Mouse (Mus musculus): Measurements from ENCODE around the gene Habp2. TPM values are rescaled to one million over a fixed set of nuclear protein-coding genes. Genes with fewer than 3 reads are reported as not detected.

Habp2 gene
- polyA plus RNA-seq, 2 experiments from 2014 or later, result 0.36 TPM; not detected in 1

- no peak for ATAC-seq
Measured at GRCm38 (mm10) chr19:56364563-56364962, 77.6 kb downstream of the Habp2 start.

GRCm38 (mm10) chr19:56366168-56366567 is 79.2 kb downstream of the Habp2 start:
- no peak for ATAC-seq

GRCm38 (mm10) chr19:56366625-56367024 is 79.7 kb downstream of the Habp2 start:
- no peak for ATAC-seq

GRCm38 (mm10) chr19:56367778-56368177 is 80.8 kb downstream of the Habp2 start:
- no peak for ATAC-seq

GRCm38 (mm10) chr19:56368912-56369311 is 82.0 kb downstream of the Habp2 start:
- no peak for ATAC-seq

Other genes with a start within 250 kb of the Habp2 start
- under 1 TPM in 1 of 2 experiments, not detected in 1; 0.15 TPM for gene Nrap, start 102.9 kb downstream of the Habp2 start, polyA plus RNA-seq (2017; shearing (Covaris generic))
- gene Casp7, start 110.0 kb downstream of the Habp2 start, polyA plus RNA-seq (2017; shearing (Covaris generic)), result 10 to 100 TPM; 32.7 to 45.4 TPM
- under 1 TPM in 1 of 2 experiments, not detected in 1; 0.13 TPM for gene Plekhs1, start 174.5 kb downstream of the Habp2 start, polyA plus RNA-seq (2017; shearing (Covaris generic))